In genomic region chr12:100289267-100290177, GRCm38 (mm10) we compare ENCODE assay signal across 8 mouse cellular contexts.
DNase-seq lines count a peak whose midpoint lies in the region; ATAC-seq and TF ChIP-seq lines count a peak whose summit lies in the region.

No protein-coding gene starts in this region.

- TF ChIP-seq CTCF in midbrain, postnatal 0 days (IDR thresholded peaks at IDR 0.05), result no peak

- DNase-seq in adrenal gland, adult 8-10 months, result peak; percentile 72
- DNase-seq in cerebellum, postnatal 14 days, result peak; percentile 70 to 79
- peak; percentile 62 to 85 for DNase-seq in gastrocnemius, postnatal 36 days
- peak; percentile 81 for DNase-seq in intestine, embryonic 14.5 days (ENCODE audit: low spot score)
- peak; percentile 85 for DNase-seq in midbrain, postnatal 0 days (ENCODE audit: low spot score)
- DNase-seq in urinary bladder, postnatal 4 days (ENCODE audit: low spot score in 2 of 2), result peak; percentile 77 to 90

- 16% methylated on average over 8 of the region's 8 CpGs for WGBS in intestine, embryonic 14.5 days
- 26% methylated on average over 8 of the region's 8 CpGs for WGBS in limb, embryonic 13.5 days
- 25% methylated on average over 8 of the region's 8 CpGs for WGBS in midbrain, postnatal 0 days

- no peaks in the 10 kb centered on the region for H3K9me3 ChIP-seq in intestine, embryonic 14.5 days (ENCODE audit: control insufficient read depth, low read length)
- 0 out of 2 replicates have a peak, but pooled peaks cover 2% of the 10 kb centered on the region for H3K9me3 ChIP-seq in limb, embryonic 13.5 days
- H3K9me3 ChIP-seq in midbrain, postnatal 0 days (ENCODE audit: low read length), result no peaks in the 10 kb centered on the region

- intact Hi-C loops in gastrocnemius, postnatal 36 days (cut with DNase I), result no loop called here

- peak overlapping the region; percentile 27; the same call in 1 of the 2 replicates for H3K4me2 ChIP-seq in intestine, embryonic 14.5 days (ENCODE audit: low read length)
- H3K4me2 ChIP-seq in limb, embryonic 13.5 days (replicated peaks), result no peak overlapping the region; the same call in 1 of the 2 replicates
- H3K4me2 ChIP-seq in midbrain, postnatal 0 days (ENCODE audit: low read depth, low read length, poor library complexity, severe bottlenecking), result no peak overlapping the region

- no peak overlapping the region for H3K4me3 ChIP-seq in intestine, embryonic 14.5 days (ENCODE audit: low read depth, low read length)
- no peak overlapping the region for H3K4me3 ChIP-seq in limb, embryonic 13.5 days
- H3K4me3 ChIP-seq in midbrain, postnatal 0 days (ENCODE audit: low read depth, low read length), result no peak overlapping the region

- H3K4me1 ChIP-seq in intestine, embryonic 14.5 days (replicated peaks; ENCODE audit: control insufficient read depth, insufficient read depth, low read length), result peaks cover 32% of the 10 kb centered on the region
- H3K4me1 ChIP-seq in limb, embryonic 13.5 days, result peaks cover 34% of the 10 kb centered on the region
- peaks cover 22% of the 10 kb centered on the region for H3K4me1 ChIP-seq in midbrain, postnatal 0 days (ENCODE audit: insufficient read depth, low read length)

- no peaks in the 10 kb centered on the region for H3K27me3 ChIP-seq in intestine, embryonic 14.5 days (replicated peaks; ENCODE audit: control insufficient read depth, insufficient read depth, low read length)
- H3K27me3 ChIP-seq in limb, embryonic 13.5 days, result no peaks in the 10 kb centered on the region
- no peaks in the 10 kb centered on the region for H3K27me3 ChIP-seq in midbrain, postnatal 0 days (ENCODE audit: insufficient read depth, low read length)

- peak overlapping the region; percentile 84 for H3K27ac ChIP-seq in intestine, embryonic 14.5 days (ENCODE audit: low read depth)
- peak overlapping the region; percentile 78 for H3K27ac ChIP-seq in limb, embryonic 13.5 days
- H3K27ac ChIP-seq in midbrain, postnatal 0 days (ENCODE audit: low read depth, low read length), result peak overlapping the region; percentile 71

- ATAC-seq in intestine, embryonic 14.5 days (replicated peaks; ENCODE audit: low FRiP score, low TSS enrichment, low read depth), result peak; percentile 78
- ATAC-seq in limb, embryonic 13.5 days (ENCODE audit: low FRiP score, low read depth), result peak; percentile 79
- peak; percentile 64 for ATAC-seq in midbrain, postnatal 0 days (ENCODE audit: low FRiP score)
- ATAC-seq in CD4-positive, CD25-positive, alpha-beta regulatory T cell, adult 4 months, result no peak

- no peak overlapping the region for H3K9ac ChIP-seq in intestine, embryonic 14.5 days (ENCODE audit: low read length)
- no peak overlapping the region for H3K9ac ChIP-seq in limb, embryonic 13.5 days
- H3K9ac ChIP-seq in midbrain, postnatal 0 days (replicated peaks; ENCODE audit: low read length, poor library complexity, severe bottlenecking), result 0 out of 2 replicates have a peak overlapping the region, but pooled peaks have one; percentile 8

- no peaks in the 10 kb centered on the region for H3K36me3 ChIP-seq in intestine, embryonic 14.5 days (ENCODE audit: control insufficient read depth, insufficient read depth, low read length)
- no peaks in the 10 kb centered on the region for H3K36me3 ChIP-seq in limb, embryonic 13.5 days
- H3K36me3 ChIP-seq in midbrain, postnatal 0 days (ENCODE audit: insufficient read depth, low read length), result no peaks in the 10 kb centered on the region
